Mouse (Mus musculus) CD8-positive naive resting alpha-beta T cell, adult 57 days (primary cell): ENCODE measurements around the gene Grk1. TPM values are rescaled to one million over a fixed set of nuclear protein-coding genes. Genes with fewer than 3 reads are reported as not detected.

Source experiments
- total RNA-seq: library from RNA; stranded (reverse); gene quantifications from one replicate; pipeline ENCODE4 v1.2.4, GENCODE M21; 2023

Gene Grk1
- 0.15 TPM for total RNA-seq

DNA sequence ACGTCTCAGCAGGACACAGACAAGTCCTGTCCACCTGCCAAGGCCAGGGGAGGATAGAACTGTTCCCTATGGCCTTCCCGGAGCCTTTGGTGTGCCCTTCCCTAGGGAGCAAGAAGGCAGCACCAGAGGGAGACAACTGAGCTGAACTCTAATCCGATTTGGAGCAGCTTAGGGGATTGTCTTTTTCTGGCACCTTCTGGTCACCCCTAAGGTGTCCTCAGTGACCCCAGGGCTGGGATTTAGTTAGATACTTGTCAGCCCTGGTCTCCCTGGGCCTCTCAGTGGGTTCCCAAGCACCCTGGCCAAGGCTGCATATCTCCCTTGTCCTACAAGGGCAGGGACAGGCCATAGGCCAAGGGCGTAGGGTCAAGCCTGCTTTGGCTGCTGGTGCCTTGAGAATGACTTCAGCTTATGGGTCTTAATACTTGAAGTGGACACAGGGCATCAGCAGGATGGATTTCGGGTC lies at the start of gene Grk1:
Gene Grk1 (plus strand): TSS at position 416 of the 466 bp plus-strand sequence.

GRCm38 (mm10) chr8:13396725-13397124 lies 8.2 kb upstream of the Grk1 start, which contains the start of gene Atp4b:
Gene Atp4b, minus strand, starts transcription at chr8:13396825.

DNA sequence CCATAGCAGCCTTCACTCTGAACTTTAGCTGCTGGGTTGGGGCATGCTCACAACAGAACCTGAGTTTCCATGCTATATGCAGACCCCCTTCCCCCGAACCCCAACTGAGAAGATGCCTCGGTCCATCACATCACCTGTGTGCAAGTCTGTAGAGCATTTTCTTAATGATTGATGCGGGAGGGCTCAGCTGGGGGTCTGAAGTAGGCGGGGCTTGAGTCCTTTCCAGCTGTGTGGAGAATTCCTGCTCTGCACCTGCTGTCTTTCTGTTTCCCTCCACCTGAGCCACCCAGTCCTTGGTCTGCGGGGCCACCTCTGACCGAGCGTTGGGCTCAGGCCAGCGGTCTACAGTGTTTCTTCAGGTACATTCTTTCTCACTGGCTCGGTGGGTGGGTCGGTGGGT lies 30.0 kb downstream of the Grk1 start, which contains the start of gene Tmem255b:
Gene Tmem255b (plus strand): TSS at position 301 of the 400 bp plus-strand sequence.

Other genes starting within 250 kb of the Grk1 start
- gene Lamp1, start 245.9 kb upstream of the Grk1 start, total RNA-seq = 87.8 TPM
- gene Grtp1, start 204.5 kb upstream of the Grk1 start, total RNA-seq = not detected
- not detected for gene Adprhl1, start 150.9 kb upstream of the Grk1 start, total RNA-seq
- 18.4 TPM for gene Dcun1d2, start 117.0 kb upstream of the Grk1 start, total RNA-seq
- gene Tmco3, start 116.9 kb upstream of the Grk1 start, total RNA-seq = 17.5 TPM
- 28.4 TPM for gene Tfdp1, start 66.3 kb upstream of the Grk1 start, total RNA-seq
- not detected for gene Atp4b, start 8.3 kb upstream of the Grk1 start, total RNA-seq
- gene Tmem255b, start 30.1 kb downstream of the Grk1 start, total RNA-seq = not detected
- gene Gas6, start 89.4 kb downstream of the Grk1 start, total RNA-seq = 0.18 TPM
- 5.3 TPM for gene 1700029H14Rik, start 157.4 kb downstream of the Grk1 start, total RNA-seq